Mouse (Mus musculus): ENCODE results near the gene Gcc1.

The Gcc1 gene

DNA sequence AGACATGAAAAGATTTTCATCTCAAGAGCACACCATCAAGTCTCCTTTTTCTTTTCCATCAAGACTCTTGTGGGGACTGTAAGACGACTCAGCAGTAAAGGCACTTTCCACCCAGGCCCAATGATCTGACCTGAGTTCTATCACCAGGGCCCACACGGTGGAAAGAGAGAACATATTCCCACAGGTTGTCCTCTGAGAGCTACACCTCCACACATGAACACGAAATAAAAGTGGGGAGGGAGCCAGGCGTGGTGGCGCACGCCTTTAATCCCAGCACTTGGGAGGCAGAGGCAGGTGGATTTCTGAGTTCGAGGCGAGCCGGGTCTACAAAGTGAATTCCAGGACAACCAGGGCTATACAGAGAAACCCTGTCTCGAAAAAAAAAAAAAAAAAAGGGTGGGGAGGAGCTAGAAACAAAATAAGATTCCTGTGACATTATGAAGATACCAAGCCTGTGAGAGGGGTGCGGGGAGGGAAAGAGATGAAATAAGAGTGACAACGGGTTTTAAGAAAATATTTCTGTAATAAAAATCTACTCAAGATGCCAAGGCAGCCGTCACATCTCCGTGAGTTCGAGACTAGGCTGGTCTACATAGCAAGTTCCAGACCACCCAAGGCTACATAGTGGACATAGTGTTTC is 5.4 kb downstream of the Gcc1 start:
- DNase-seq (ENCODE audit: low spot score) = peak; percentile 26

DNA sequence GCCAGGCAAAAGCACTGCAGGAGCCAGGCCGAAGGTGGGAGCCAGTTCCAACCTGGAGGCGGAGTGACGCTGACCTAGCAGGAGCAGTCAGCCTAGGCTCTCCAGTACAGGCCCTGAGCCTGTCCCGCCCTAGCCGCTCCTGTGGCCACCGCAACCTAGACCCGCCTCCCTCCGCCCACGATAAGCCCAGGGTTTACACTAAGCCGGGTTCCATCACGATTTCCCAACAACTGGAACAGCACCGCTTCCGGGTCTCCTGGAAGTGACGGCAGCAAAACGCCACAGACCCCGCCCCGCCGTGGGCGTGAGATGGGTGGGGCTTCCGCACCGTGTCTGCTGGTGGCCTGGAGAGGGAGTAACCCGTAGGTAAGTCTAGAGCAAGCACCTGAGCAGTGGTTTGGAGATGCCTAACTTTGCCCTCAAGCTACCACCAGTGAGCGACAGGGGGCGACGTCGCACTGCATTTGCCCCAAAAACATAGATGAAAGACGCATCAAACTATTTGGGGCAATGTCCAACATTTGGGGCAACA is 6.7 kb downstream of the Gcc1 start:
- DNase-seq (ENCODE audit: low spot score) = peak; percentile 98

DNA sequence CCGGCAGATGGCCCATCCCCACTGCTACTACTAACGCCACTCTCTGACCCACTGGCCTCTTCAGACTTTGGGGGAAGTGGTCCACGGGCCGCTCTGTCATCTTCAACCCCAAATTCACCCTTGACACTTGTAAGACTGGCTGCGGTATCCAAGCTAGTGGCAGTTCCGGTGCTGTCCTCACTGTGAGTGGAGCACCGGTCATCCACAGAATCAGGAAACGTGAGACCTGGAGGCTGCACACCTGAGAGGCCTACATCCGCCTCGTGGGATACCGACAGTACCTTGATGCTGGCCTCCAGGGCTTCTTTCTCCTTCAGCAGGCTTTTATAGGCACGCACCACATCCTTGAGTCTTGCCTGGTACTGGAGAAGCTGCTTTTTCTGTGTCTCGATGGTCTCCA is 7.3 kb downstream of the Gcc1 start:
- no peak for DNase-seq (ENCODE audit: low spot score)

DNA sequence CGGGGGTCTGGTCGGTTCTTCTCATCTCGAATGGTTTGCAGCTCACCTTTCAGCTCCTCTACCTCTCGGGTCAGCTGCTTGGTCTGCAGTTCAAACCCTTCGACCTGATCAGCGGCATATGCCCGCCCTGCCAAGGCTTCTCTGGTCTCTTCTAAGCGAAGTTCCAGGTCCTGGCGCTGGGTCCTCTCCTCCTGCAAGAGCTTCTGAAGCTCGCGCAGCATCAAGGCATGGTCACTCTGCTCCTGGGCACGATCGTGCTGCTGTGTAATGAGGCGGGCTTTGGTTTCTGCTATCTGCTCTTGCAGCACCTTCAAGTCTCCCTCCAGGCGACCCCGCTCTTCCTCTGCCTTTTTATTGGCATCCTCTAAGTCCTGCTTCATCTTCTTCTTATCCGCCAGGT is 7.8 kb downstream of the Gcc1 start:
- no peak for DNase-seq (ENCODE audit: low spot score)

DNA sequence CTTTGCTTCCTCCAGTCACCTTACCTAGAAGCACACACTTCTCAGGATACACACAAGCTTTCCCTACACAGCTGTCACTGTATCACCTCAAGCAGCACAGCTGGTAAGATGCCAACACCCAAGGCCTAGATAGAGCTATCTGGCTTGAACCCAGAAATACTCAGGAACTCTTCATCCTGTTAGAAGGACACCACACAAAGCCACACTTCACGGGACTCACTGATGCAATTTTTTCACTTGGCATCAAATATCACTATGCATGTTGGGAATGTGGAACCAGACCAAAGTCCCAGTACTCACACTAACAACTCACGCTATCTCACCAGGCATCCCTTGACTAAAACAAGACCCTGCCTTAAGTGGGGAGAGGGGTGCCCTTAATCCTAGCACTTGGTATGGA is 8.5 kb downstream of the Gcc1 start:
- DNase-seq (ENCODE audit: low spot score) = no peak

DNA sequence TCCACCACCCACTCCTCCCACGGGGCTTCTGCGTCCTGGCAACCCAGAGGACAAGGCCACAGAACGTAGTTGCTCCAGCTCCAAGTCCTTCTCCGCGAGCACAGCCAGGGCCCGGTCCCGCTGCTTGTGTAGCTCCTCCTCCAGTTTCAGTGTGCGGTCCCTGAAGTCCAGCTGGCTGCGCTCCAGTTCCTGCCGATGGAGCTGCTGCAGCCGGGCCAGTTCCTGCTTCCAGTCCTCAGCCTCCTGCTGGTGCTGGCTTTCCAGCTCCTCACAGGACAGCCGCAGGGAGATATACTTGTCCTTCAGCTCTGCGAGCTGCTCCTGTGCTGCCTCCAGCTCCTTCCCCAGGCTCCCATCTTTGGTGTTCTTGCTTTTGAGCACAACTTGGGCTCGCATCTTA is 9.7 kb downstream of the Gcc1 start:
- DNase-seq (ENCODE audit: low spot score) = no peak

DNA sequence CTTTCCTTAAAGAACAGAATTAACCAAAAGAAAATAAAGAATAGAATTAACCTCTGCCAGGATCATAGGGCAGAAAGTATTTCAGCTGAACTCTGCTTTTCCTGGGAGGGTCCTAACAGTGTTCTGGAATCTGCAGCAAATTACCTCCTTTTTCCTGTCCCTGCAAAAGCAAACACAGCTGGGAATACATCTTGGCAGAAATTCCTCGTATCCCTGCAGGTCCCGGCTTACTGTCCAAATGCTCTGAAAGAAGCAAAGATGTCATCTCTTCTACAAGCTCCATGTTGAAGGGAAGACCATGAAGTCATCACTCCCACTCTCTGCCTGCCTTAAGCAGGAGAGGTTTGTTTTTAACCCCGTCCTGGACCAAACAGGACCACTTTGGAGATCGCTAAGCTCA is 11.2 kb downstream of the Gcc1 start:
- no peak for DNase-seq (ENCODE audit: low spot score)

DNA sequence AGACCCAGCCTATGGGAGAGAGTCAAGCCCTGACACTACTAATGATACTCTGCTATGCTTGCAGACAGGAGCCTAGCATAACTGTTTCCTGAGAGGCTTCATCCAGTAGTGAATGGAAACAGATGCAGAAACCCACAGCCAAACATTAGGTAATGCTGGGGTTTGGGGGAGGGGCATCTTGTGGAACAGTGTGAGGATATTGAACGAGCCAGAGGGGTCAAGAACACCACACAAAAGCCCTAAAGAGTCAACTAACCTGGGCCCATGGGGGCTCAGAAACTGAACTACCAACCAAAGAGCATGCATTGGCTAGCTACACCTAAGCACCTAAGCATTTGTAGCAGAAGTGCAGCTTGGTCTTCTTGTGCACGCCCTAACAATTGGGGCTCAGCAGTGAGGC is 17.0 kb downstream of the Gcc1 start:
- DNase-seq (ENCODE audit: low spot score) = no peak

DNA sequence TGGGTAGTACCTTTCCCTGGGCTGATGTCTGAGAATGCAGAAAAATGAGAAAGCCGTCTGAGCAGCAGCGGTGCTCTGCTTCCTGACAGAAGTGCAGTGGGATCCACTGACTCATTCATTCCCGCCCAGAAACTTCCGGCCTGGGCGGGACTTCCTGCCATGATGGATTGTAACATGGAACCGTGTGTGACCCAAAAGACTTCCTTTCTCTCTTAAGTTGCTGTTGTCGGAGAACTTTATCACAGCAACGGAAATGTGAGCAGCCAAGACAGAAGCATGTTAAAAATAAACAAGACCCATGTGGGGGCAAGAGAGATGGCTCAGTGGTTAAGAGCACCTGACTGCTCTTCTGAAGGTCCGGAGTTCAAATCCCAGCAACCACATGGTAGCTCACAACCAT is 18.1 kb downstream of the Gcc1 start:
- DNase-seq (ENCODE audit: low spot score) = no peak

DNA sequence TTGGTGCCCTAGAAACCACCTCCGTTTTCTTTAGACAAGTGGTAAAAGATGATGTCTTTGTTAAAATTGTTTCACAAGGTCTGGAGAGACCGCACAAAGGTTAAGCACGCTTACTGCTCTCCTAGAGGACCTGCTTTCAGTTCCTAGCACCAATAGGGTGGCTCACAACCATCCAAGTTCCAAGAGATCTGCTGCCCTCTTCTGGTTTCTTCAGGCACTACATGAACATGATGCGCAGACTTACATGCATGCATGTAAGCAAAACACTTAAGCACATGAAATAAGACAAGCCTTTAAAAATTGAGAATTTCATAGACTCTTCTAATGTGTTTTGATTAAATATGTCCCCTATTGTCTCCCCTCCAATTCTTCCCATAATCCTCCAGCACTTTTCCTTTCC is 28.4 kb downstream of the Gcc1 start:
- DNase-seq (ENCODE audit: low spot score) = no peak

DNA sequence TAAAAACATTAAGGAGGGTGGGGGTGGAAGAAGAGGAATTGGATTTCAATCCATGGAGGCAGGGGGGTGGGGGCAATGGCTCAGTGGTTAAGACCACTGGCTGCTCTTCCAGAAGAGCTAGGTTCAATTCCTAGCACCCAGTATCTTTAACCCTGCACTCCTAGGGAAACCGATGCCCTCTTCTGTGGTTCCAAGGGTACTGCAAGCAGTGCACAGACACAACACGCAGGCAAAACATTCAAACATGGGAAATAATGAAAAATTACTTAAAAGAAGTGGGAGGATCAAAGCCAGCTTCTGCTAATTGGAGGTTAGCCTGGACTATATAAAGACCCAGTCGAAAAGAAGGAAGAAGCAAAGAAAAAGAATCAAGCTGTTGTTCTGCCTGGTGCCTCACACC is 29.5 kb downstream of the Gcc1 start:
- no peak for DNase-seq (ENCODE audit: low spot score)

DNA sequence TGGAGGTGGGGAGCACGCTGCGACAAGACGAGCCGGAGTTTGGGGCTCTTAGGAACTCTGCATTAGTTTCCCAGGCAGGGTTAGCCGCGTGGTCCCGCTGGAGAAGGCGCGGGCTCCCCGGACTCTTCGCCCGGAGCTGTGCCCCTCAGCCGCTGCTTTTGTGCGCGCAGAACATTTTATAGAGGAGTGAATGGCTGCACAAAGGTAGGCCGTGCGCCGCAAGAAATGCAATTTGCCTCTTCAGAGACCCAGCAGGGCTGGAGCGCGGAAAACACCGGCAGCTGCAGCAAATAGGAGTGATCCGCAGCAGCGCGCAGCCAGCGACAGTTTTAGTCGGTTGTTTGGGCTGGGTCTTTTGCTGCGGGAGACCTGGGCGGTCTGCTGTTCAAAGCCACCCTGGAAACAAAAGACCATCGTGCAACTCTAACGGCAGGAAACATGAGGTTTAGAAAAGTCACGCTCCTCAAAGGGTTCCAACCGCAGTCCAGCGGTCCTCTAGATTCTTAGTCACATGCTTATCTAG is 30.4 kb downstream of the Gcc1 start, which contains the start of gene Zfp800:
TSS of gene Zfp800 (minus strand) at position 325 of the 523 bp plus-strand sequence.
- DNase-seq (ENCODE audit: low spot score) = peak; percentile 18

DNA sequence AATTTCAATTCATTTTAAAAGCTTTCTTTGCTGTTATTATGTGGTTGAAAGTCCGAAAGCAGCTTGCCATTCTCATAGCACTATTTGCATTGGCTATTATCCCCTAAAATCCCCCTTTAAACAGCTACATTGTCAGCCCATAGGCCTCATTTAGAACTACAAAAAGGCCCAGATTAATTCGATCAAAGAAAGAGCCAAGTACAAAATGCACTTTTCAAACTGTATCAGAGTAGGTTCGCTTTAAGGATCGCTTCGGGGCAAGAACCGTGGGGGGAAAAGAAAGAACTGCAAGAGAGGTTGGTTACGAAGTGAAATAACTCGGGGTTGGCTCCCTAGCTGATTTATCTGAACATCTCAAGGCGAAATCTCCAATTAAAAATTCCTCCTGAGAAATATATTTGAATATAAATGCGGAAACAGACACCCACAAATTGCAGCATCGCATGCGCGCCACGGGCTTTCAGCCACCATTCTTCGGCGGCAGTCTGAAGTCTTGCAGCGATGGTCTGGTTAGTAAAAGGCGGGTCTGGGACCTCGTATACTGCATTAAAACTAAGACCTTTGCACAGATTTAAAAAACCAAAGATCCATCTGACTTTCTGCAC is 31.2 kb downstream of the Gcc1 start:
- DNase-seq (ENCODE audit: low spot score) = peak; percentile 11

DNA sequence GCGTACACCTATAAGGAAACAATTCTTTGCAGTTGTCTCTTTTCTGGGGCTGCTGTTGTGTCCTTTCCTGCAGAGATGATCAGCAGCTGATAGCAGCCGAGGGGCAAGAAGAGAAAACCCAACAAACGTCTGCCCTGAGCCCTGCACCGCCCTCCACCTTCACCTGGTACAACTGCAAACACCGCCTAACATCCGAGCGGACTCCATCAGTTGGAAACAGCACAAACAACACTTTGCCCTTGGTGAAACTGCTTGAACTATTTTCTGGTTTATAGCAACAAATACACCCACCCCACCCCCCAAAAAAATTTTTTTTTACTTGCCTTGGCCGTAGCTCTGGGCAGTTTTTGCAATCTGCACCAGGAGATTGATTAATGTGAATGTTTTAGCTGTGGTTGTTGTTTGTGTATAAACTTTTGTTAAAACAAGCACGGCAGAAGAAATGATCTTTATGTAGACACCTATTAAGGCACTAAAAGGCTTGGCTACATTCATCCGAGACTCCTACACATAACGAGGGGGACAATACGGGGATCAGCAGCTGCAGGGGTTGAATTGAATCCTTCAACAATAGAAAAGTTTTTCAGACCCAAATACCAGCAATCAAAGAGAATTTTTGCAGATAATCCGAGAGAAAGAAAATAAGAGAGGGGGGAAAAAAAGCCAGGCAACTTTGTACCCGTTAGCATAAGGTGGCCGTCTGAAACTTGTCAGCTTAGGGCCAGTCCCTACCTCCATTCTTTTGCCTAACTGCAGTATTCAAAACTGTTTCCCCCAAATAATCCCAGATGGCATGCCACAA is 31.9 kb downstream of the Gcc1 start:
- no peak for DNase-seq (ENCODE audit: low spot score)

DNA sequence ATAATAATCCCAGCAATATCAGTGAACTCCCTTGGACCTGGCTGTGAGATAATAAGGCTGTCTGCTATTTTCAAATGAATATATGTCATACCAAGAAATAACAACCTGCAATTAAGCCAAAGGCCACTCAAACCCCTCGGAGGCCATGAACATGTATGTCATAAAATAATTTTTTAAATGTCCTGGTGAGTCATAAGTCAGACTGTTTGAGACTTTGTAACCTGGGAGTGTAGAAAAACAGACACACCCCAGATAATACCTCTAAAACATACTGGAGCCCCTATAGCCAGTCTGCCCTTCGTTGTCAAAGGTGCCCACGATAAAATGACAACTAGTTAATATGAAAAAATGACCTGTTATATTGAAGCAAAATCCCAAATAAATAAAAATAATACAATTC is 39.2 kb downstream of the Gcc1 start:
- DNase-seq (ENCODE audit: low spot score) = no peak

DNA sequence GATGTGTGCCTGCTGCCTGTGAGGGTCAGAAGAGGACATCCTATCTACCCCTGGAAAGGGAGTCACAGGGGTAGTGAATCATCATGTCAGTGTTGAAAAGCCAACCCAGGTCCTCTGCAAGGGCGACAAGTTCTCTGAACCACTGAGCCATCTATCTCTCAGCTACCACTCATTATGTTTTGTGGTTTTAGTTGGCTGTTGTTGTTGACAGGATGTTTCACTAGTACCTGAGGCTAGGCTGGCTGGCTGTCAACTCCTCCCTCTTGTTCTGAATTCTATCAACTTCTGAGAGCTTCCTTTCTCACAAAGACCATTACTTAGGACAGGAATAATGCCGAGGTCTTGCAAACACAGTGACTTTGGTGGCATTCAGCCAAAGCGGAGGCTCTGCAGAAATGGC is 43.0 kb downstream of the Gcc1 start:
- DNase-seq (ENCODE audit: low spot score) = no peak

DNA sequence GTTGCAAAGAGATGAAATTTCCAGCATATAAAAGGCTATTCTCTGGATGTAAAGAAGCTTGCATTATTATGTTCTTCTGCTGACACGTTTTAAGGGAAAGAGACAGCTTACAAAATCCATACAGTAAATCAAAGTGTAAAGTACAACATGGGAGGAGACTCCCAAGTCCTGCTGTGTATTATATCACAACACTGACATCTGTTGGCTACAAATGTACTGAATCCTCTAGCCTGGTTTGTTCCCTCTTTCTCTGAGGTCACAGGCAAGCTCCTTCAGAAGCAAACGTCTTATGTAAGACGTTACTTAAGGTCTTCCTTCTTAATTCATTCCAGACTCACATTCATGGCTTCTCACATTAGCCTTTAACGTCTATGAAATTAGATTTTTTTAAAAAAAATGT is 46.2 kb downstream of the Gcc1 start:
- DNase-seq (ENCODE audit: low spot score) = no peak

DNA sequence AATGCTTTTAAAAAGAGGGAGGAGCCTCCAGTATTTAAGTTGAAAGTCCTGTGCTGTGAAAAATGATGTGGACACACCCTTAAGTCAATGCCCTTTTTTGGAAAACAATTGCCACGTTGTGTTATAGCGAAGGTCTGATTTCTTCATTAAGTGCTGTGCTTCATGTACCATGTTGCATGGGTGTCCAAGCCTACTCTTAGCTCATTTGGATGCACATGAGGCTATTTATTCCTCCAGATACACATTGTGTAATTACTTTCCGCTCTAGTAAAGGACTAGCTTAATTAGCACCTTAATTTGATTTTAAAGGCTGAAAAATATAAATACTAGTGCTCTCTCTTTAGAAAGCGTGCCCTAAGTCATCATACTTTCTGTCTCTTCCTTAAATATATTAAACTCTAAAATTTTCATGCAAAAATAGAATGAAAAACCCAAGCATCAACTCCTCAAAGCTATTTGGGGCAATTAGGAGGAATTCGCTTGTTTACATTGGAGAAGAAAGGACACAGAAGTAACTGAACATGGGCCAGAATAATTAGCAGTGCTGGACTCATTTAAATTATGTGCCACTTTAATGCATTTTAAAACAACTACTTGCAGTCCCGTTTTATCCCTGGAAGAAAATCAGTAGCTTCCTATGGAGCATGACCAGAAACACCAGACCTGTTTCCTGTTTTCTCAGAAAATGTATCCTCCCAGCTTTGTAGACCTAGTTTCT is 58.1 kb downstream of the Gcc1 start:
- no peak for DNase-seq (ENCODE audit: low spot score)

DNA sequence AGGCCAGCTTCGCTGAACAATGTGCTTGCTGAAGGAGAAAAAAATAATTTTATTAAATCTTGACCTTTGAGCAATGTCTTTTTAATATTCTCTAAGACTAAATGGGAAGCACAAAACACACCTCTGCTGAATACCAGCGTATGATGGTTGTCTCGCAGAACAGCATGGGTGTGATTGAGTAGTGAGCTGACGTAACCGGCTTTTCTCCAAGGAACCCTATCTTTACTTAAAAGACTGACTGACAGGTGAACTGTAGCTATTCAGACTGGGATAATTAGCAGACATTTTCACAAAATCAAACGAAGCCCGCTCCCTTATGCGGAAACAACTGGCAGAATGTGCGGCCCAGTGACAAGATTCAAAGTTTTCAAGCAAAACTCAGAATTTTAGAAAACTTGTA is 60.6 kb downstream of the Gcc1 start:
- DNase-seq (ENCODE audit: low spot score) = no peak
